Mouse (Mus musculus): Measurements from ENCODE around the gene Slc22a8.

Gene Slc22a8

GRCm38 (mm10) chr19:8590954-8591353 lies at the start of gene Slc22a8:
Slc22a8 (plus strand) TSS chr19:8591254.
- DNase-seq (ENCODE audit: low spot score), result no peak

GRCm38 (mm10) chr19:8558897-8559296 lies 32.2 kb upstream of the Slc22a8 start:
- DNase-seq (ENCODE audit: low spot score), result no peak

GRCm38 (mm10) chr19:8564021-8564420 lies 27.0 kb upstream of the Slc22a8 start:
- no peak for DNase-seq (ENCODE audit: low spot score)

- DNase-seq (ENCODE audit: low spot score), result no peak
Measured at GRCm38 (mm10) chr19:8564469-8564868, 26.6 kb upstream of the Slc22a8 start.

GRCm38 (mm10) chr19:8565262-8565661 lies 25.8 kb upstream of the Slc22a8 start:
- no peak for DNase-seq (ENCODE audit: low spot score)

- no peak for DNase-seq (ENCODE audit: low spot score)
Measured at GRCm38 (mm10) chr19:8565985-8566384, 25.1 kb upstream of the Slc22a8 start.

- peak; percentile 42 for DNase-seq (ENCODE audit: low spot score)
Measured at GRCm38 (mm10) chr19:8567104-8567880, 23.8 kb upstream of the Slc22a8 start.

- DNase-seq (ENCODE audit: low spot score), result peak; percentile 40
Measured at GRCm38 (mm10) chr19:8569453-8569863, 21.6 kb upstream of the Slc22a8 start.

- DNase-seq (ENCODE audit: low spot score), result no peak
Measured at GRCm38 (mm10) chr19:8570341-8571040, 20.6 kb upstream of the Slc22a8 start.

GRCm38 (mm10) chr19:8571746-8572145 lies 19.3 kb upstream of the Slc22a8 start:
- no peak for DNase-seq (ENCODE audit: low spot score)

GRCm38 (mm10) chr19:8572485-8572884 lies 18.6 kb upstream of the Slc22a8 start:
- DNase-seq (ENCODE audit: low spot score), result no peak

- no peak for DNase-seq (ENCODE audit: low spot score)
Measured at GRCm38 (mm10) chr19:8577432-8577831, 13.6 kb upstream of the Slc22a8 start.

GRCm38 (mm10) chr19:8578293-8578969 lies 12.6 kb upstream of the Slc22a8 start:
- peak; percentile 48 for DNase-seq (ENCODE audit: low spot score)

GRCm38 (mm10) chr19:8578970-8579342 lies 12.1 kb upstream of the Slc22a8 start:
- DNase-seq (ENCODE audit: low spot score), result no peak

GRCm38 (mm10) chr19:8585298-8585697 lies 5.8 kb upstream of the Slc22a8 start:
- no peak for DNase-seq (ENCODE audit: low spot score)

- DNase-seq (ENCODE audit: low spot score), result no peak
Measured at GRCm38 (mm10) chr19:8585899-8586298, 5.2 kb upstream of the Slc22a8 start.

GRCm38 (mm10) chr19:8586350-8586749 lies 4.7 kb upstream of the Slc22a8 start:
- DNase-seq (ENCODE audit: low spot score), result no peak

GRCm38 (mm10) chr19:8587315-8587714 lies 3.7 kb upstream of the Slc22a8 start:
- no peak for DNase-seq (ENCODE audit: low spot score)

- no peak for DNase-seq (ENCODE audit: low spot score)
Measured at GRCm38 (mm10) chr19:8592155-8592554, 1.1 kb downstream of the Slc22a8 start.

GRCm38 (mm10) chr19:8592873-8593408 lies 1.9 kb downstream of the Slc22a8 start:
- DNase-seq (ENCODE audit: low spot score), result no peak

GRCm38 (mm10) chr19:8593833-8594232 lies 2.8 kb downstream of the Slc22a8 start:
- DNase-seq (ENCODE audit: low spot score), result no peak

- no peak for DNase-seq (ENCODE audit: low spot score)
Measured at GRCm38 (mm10) chr19:8594518-8594917, 3.5 kb downstream of the Slc22a8 start.

GRCm38 (mm10) chr19:8597269-8597668 lies 6.2 kb downstream of the Slc22a8 start:
- no peak for DNase-seq (ENCODE audit: low spot score)

Measured in ovary, postnatal 36 days (tissue).